ENCODE assay signal across 10 mouse cellular contexts in the genomic region with DNA sequence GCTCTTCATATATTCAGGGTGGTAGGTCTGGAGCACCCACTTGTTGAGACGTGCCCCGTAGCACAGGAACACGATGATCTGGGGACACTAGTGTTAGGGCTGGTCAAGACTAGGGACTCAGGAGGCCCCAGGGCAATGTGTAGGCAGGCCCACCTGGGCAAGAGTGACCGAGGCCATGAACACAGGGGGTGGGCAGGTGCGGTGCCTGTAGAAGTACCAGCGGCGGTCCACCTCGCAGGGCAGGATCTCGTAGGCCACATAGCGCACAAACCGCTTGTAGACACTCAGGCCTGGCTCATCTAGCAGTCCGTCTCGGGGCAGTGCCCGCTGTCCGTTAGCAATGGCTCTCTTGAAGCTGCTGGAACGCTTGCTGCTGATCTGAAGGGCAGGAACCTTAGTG. TPM values are rescaled to one million over a fixed set of nuclear protein-coding genes. Genes with fewer than 3 reads are reported as not detected.
A peak's percentile ranks its signal among the peaks of the same experiment; 100 is the strongest.
DNase-seq lines count a peak whose midpoint lies in the region; ATAC-seq lines count a peak whose summit lies in the region.
"Had no signal": no experiment of that assay in that cellular context is flagged by ENCODE, and none has a peak within 500 bp of the region (broad histone marks: within the 10 kb centered on the region; RNA-seq: fewer than 3 reads in every experiment).

No protein-coding gene starts in this region.

- no peak overlapping the region for H3K27ac ChIP-seq in kidney, embryonic 14.5 days (ENCODE audit: low read depth, low read length)
- H3K27ac ChIP-seq in embryonic facial prominence, embryonic 14.5 days (replicated peaks; ENCODE audit: low read depth, low read length): no peak overlapping the region
- no peak overlapping the region for H3K27ac ChIP-seq in hindbrain, embryonic 10.5 days
- no peak overlapping the region for H3K27ac ChIP-seq in midbrain, embryonic 14.5 days (replicated peaks; ENCODE audit: low read depth, low read length)

- H3K9me3 ChIP-seq in kidney, embryonic 14.5 days (ENCODE audit: control insufficient read depth, low read length): no peaks in the 10 kb centered on the region
- H3K9me3 ChIP-seq in embryonic facial prominence, embryonic 14.5 days (ENCODE audit: control insufficient read depth, low read length): no peaks in the 10 kb centered on the region
- H3K9me3 ChIP-seq in hindbrain, embryonic 10.5 days: no peaks in the 10 kb centered on the region
- no peaks in the 10 kb centered on the region for H3K9me3 ChIP-seq in midbrain, embryonic 14.5 days (ENCODE audit: control insufficient read depth, low read length)

- peaks cover 51% of the 10 kb centered on the region for H3K4me1 ChIP-seq in kidney, embryonic 14.5 days (ENCODE audit: control insufficient read depth, insufficient read depth, low read length)
- peaks cover 33% of the 10 kb centered on the region for H3K4me1 ChIP-seq in embryonic facial prominence, embryonic 14.5 days (ENCODE audit: control insufficient read depth, insufficient read depth, low read length)
- H3K4me1 ChIP-seq in hindbrain, embryonic 10.5 days (replicated peaks): peaks cover 78% of the 10 kb centered on the region
- H3K4me1 ChIP-seq in midbrain, embryonic 14.5 days (ENCODE audit: control insufficient read depth, insufficient read depth, low read length): peaks cover 60% of the 10 kb centered on the region

- 94% methylated on average over 16 of the region's 16 CpGs for WGBS in kidney, embryonic 14.5 days
- whole genome bisulfite sequencing in embryonic facial prominence, embryonic 14.5 days: 90% methylated on average over 16 of the region's 16 CpGs
- WGBS in hindbrain, embryonic 10.5 days: 95% methylated on average over 16 of the region's 16 CpGs
- 94% methylated on average over 16 of the region's 16 CpGs for WGBS in midbrain, embryonic 14.5 days

- H3K9ac ChIP-seq in kidney, embryonic 14.5 days (ENCODE audit: low read depth, low read length): no peak overlapping the region
- H3K9ac ChIP-seq in embryonic facial prominence, embryonic 14.5 days (ENCODE audit: low read depth, low read length): no peak overlapping the region
- no peak overlapping the region; the same call in 1 of the 2 replicates for H3K9ac ChIP-seq in midbrain, embryonic 14.5 days (replicated peaks; ENCODE audit: low read length)

- H3K27me3 ChIP-seq in kidney, embryonic 14.5 days (ENCODE audit: control insufficient read depth, insufficient read depth, low read length): no peaks in the 10 kb centered on the region
- H3K27me3 ChIP-seq in embryonic facial prominence, embryonic 14.5 days (replicated peaks; ENCODE audit: control insufficient read depth, insufficient read depth, low read length): no peaks in the 10 kb centered on the region
- H3K27me3 ChIP-seq in hindbrain, embryonic 10.5 days (ENCODE audit: insufficient read depth, poor library complexity, severe bottlenecking): no peaks in the 10 kb centered on the region
- H3K27me3 ChIP-seq in midbrain, embryonic 14.5 days (ENCODE audit: control insufficient read depth, insufficient read depth, low read length): no peaks in the 10 kb centered on the region

- H3K4me3 ChIP-seq in kidney, embryonic 14.5 days (ENCODE audit: low read length): no peak overlapping the region
- no peak overlapping the region for H3K4me3 ChIP-seq in embryonic facial prominence, embryonic 14.5 days (ENCODE audit: low read depth, low read length)
- peak overlapping the region; percentile 73 for H3K4me3 ChIP-seq in hindbrain, embryonic 10.5 days
- H3K4me3 ChIP-seq in midbrain, embryonic 14.5 days (replicated peaks; ENCODE audit: low read depth, low read length): no peak overlapping the region

- DNase-seq in kidney, adult 18-20 months: peak; percentile 40
- no peak for DNase-seq in embryonic facial prominence, embryonic 14.5 days (ENCODE audit: low spot score)
- no peak for DNase-seq in hindbrain, embryonic 10.5 days (ENCODE audit: low spot score)
- DNase-seq in midbrain, embryonic 14.5 days: no peak
- DNase-seq in c-Kit-positive CD71-positive TER-119-positive erythroid progenitor cells, embryonic 14.5 days (ENCODE audit: low spot score): no peak
- DNase-seq in lung, postnatal 25 days (ENCODE audit: low spot score): no peak
- no peak for DNase-seq in thymus, postnatal 4 days
- DNase-seq: lung, postnatal 14 days had no signal

- H3K36me3 ChIP-seq in kidney, embryonic 14.5 days (ENCODE audit: control insufficient read depth, insufficient read depth, low read length): peaks cover 46% of the 10 kb centered on the region
- H3K36me3 ChIP-seq in embryonic facial prominence, embryonic 14.5 days (ENCODE audit: control insufficient read depth, insufficient read depth, low read length): peaks cover 31% of the 10 kb centered on the region
- peaks cover 63% of the 10 kb centered on the region for H3K36me3 ChIP-seq in hindbrain, embryonic 10.5 days
- peaks cover 43% of the 10 kb centered on the region for H3K36me3 ChIP-seq in midbrain, embryonic 14.5 days (ENCODE audit: control insufficient read depth, insufficient read depth, low read length)

- no peak overlapping the region for H3K4me2 ChIP-seq in kidney, embryonic 14.5 days (replicated peaks; ENCODE audit: low read depth, low read length)
- H3K4me2 ChIP-seq in embryonic facial prominence, embryonic 14.5 days (ENCODE audit: low read depth, low read length): peak overlapping the region; percentile 88; the same call in 1 of the 2 replicates
- H3K4me2 ChIP-seq in midbrain, embryonic 14.5 days (ENCODE audit: low read length): peak overlapping the region; percentile 75

- no peak for ATAC-seq in kidney, embryonic 14.5 days (ENCODE audit: low FRiP score, low TSS enrichment)
- no peak for ATAC-seq in embryonic facial prominence, embryonic 14.5 days (ENCODE audit: low read depth)
- ATAC-seq in midbrain, embryonic 14.5 days (ENCODE audit: low FRiP score, low TSS enrichment): no peak
- ATAC-seq: inflammation-experienced regulatory T-cells, adult 6 months had no signal

RNA-seq across cellular contexts. Expression of a gene that starts 1.3 kb away (rescaled TPM):
- polyA plus RNA-seq in kidney, embryonic 14.5 days (2014; fragmentation: Nextera tagmentation; extraction: Ambion mirVana): 2.0 and 2.5 TPM in 2 replicates
- 2.8 and 3.3 TPM in 2 replicates for polyA plus RNA-seq in embryonic facial prominence, embryonic 14.5 days (2014; fragmentation: Nextera tagmentation; extraction: Ambion mirVana)
- 1.7 and 3.1 TPM in 2 replicates for polyA plus RNA-seq in hindbrain, embryonic 10.5 days (2016; fragmentation: Nextera tagmentation; extraction: Ambion mirVana)
- polyA plus RNA-seq in midbrain, embryonic 14.5 days (2014; fragmentation: Nextera tagmentation; extraction: Ambion mirVana): 45.5 and 57.4 TPM in 2 replicates

RNA-seq across cellular contexts. Expression of a gene that starts 2.6 kb away (rescaled TPM):
- polyA plus RNA-seq in kidney, embryonic 14.5 days (2014; fragmentation: Nextera tagmentation; extraction: Ambion mirVana): 350 and 425 TPM in 2 replicates
- 314 and 351 TPM in 2 replicates for polyA plus RNA-seq in embryonic facial prominence, embryonic 14.5 days (2014; fragmentation: Nextera tagmentation; extraction: Ambion mirVana)
- 360 and 390 TPM in 2 replicates for polyA plus RNA-seq in hindbrain, embryonic 10.5 days (2016; fragmentation: Nextera tagmentation; extraction: Ambion mirVana)
- polyA plus RNA-seq in midbrain, embryonic 14.5 days (2014; fragmentation: Nextera tagmentation; extraction: Ambion mirVana): 310 and 386 TPM in 2 replicates

RNA-seq across cellular contexts. Expression of a gene that starts 5.7 kb away (rescaled TPM):
- polyA plus RNA-seq in kidney, embryonic 14.5 days (2014; fragmentation: Nextera tagmentation; extraction: Ambion mirVana): 1.7 and 2.6 TPM in 2 replicates
- polyA plus RNA-seq in embryonic facial prominence, embryonic 14.5 days (2014; fragmentation: Nextera tagmentation; extraction: Ambion mirVana): 1.4 and 1.6 TPM in 2 replicates
- 1.5 and 3.1 TPM in 2 replicates for polyA plus RNA-seq in hindbrain, embryonic 10.5 days (2016; fragmentation: Nextera tagmentation; extraction: Ambion mirVana)
- polyA plus RNA-seq in midbrain, embryonic 14.5 days (2014; fragmentation: Nextera tagmentation; extraction: Ambion mirVana): 8.0 and 12.9 TPM in 2 replicates

RNA-seq across cellular contexts. Expression of a gene that starts 7.1 kb away (rescaled TPM):
- polyA plus RNA-seq in kidney, embryonic 14.5 days (2014; fragmentation: Nextera tagmentation; extraction: Ambion mirVana): 45.7 and 47.0 TPM in 2 replicates
- 35.2 and 36.2 TPM in 2 replicates for polyA plus RNA-seq in embryonic facial prominence, embryonic 14.5 days (2014; fragmentation: Nextera tagmentation; extraction: Ambion mirVana)
- 51.5 and 64.3 TPM in 2 replicates for polyA plus RNA-seq in hindbrain, embryonic 10.5 days (2016; fragmentation: Nextera tagmentation; extraction: Ambion mirVana)
- 48.9 and 50.2 TPM in 2 replicates for polyA plus RNA-seq in midbrain, embryonic 14.5 days (2014; fragmentation: Nextera tagmentation; extraction: Ambion mirVana)

RNA-seq across cellular contexts. Expression of a gene that starts 8.8 kb away (rescaled TPM):
- polyA plus RNA-seq in kidney, embryonic 14.5 days (2014; fragmentation: Nextera tagmentation; extraction: Ambion mirVana): 13.0 and 21.7 TPM in 2 replicates
- 12.0 and 13.0 TPM in 2 replicates for polyA plus RNA-seq in embryonic facial prominence, embryonic 14.5 days (2014; fragmentation: Nextera tagmentation; extraction: Ambion mirVana)
- 18.8 and 28.5 TPM in 2 replicates for polyA plus RNA-seq in hindbrain, embryonic 10.5 days (2016; fragmentation: Nextera tagmentation; extraction: Ambion mirVana)
- polyA plus RNA-seq in midbrain, embryonic 14.5 days (2014; fragmentation: Nextera tagmentation; extraction: Ambion mirVana): 9.6 and 16.8 TPM in 2 replicates

Comparison
In these comparisons a context has a peak if more than half of its experiments do, and no peak if none do; other contexts are left out.
1. RNA of a gene that starts 1.3 kb away (polyA plus RNA-seq): 45.5 to 57.4 TPM in midbrain, embryonic 14.5 days; 2.8 to 3.3 TPM in embryonic facial prominence, embryonic 14.5 days, 1.7 to 3.1 TPM in hindbrain, embryonic 10.5 days and 2.0 to 2.5 TPM in kidney, embryonic 14.5 days; every median in the first group is over 10 times any median in the second.